Mouse (Mus musculus) hindbrain, embryonic 11.5 days (tissue): ENCODE results near the gene Egfl7. TPM values are rescaled to one million over a fixed set of nuclear protein-coding genes. Genes with fewer than 3 reads are reported as not detected.

Source experiments
- ATAC-seq: fragments of 200-750 bp; cut with Nextera tagmentation; 2 replicates; pipeline ENCODE4 v1.8.0; 2017; ENCODE audit warnings: mild to moderate bottlenecking, moderate TSS enrichment, moderate library complexity; ENCODE audit not compliant: low FRiP score
- DNase-seq: peaks from one replicate; pipeline ENCODE4 v3.0.0-alpha.2; 2015; ENCODE audit warnings: low spot score
- H3K27ac ChIP-seq: fragments of 300-500 bp; sonication (generic); 2 replicates; pipeline ENCODE4 v1.5.1; 2014; ENCODE audit warnings: mild to moderate bottlenecking, low read depth, low read length
- H3K27me3 ChIP-seq: fragments of 300-500 bp; sonication (generic); 2 replicates; pipeline ENCODE4 v1.6.1; 2014; ENCODE audit warnings: mild to moderate bottlenecking, low read length, moderate library complexity, mixed read lengths; ENCODE audit not compliant: control insufficient read depth, insufficient read depth
- H3K36me3 ChIP-seq: fragments of 300-500 bp; sonication (generic); 2 replicates; pipeline ENCODE4 v1.6.1; 2014; ENCODE audit warnings: mild to moderate bottlenecking, low read length, moderate library complexity, mixed read lengths; ENCODE audit not compliant: control insufficient read depth, insufficient read depth
- H3K4me1 ChIP-seq: fragments of 300-500 bp; sonication (generic); replicated peaks from 2 replicates; pipeline ENCODE4 v1.6.1; 2014; ENCODE audit warnings: low read length, mixed read lengths; ENCODE audit not compliant: control insufficient read depth, insufficient read depth
- H3K4me2 ChIP-seq: fragments of 300-500 bp; sonication (generic); replicated peaks from 2 replicates; pipeline ENCODE4 v1.6.1; 2014; ENCODE audit warnings: mild to moderate bottlenecking, low read depth, low read length
- H3K4me3 ChIP-seq: fragments of 300-500 bp; sonication (generic); 2 replicates; pipeline ENCODE4 v1.5.1; 2014; ENCODE audit warnings: low read depth, low read length
- H3K9ac ChIP-seq: fragments of 300-500 bp; sonication (generic); 2 replicates; pipeline ENCODE4 v1.6.1; 2014; ENCODE audit warnings: low read depth, low read length
- H3K9me3 ChIP-seq: fragments of 300-500 bp; sonication (generic); 2 replicates; pipeline ENCODE4 v1.6.1; 2016; ENCODE audit warnings: low read length; ENCODE audit not compliant: control insufficient read depth
- WGBS: fragments of 180-500 bp; shearing (Covaris S2); extraction: QIAGEN DNeasy Blood & Tissue Kit; methylation state at CpG from one replicate; pipeline ENCODE4 v1.1.7; 2014; 5-methylcytosine and 5-hydroxymethylcytosine counted together
- polyA plus RNA-seq: library from polyadenylated mRNA; unstranded; fragments of >200 nt; fragmentation: Nextera tagmentation; extraction: Ambion mirVana; gene quantifications from 2 replicates; pipeline ENCODE4 v1.2.1, GENCODE M21; 2014

Egfl7 gene
- polyA plus RNA-seq, 1 experiment from 2014 or later, result 65.2 TPM

- DNase-seq (no peak), ATAC-seq (no peak)
- H3K36me3 ChIP-seq, result no peaks in the 10 kb centered on the region
- WGBS, result 76% methylated on average over 4 of the region's 4 CpGs
- H3K4me1 ChIP-seq, result peaks cover 18% of the 10 kb centered on the region
- H3K27ac ChIP-seq, result no peak overlapping the region
- no peaks in the 10 kb centered on the region for H3K27me3 ChIP-seq
- no peak overlapping the region for H3K9ac ChIP-seq
- no peak overlapping the region for H3K4me3 ChIP-seq
- no peak overlapping the region for H3K4me2 ChIP-seq
- no peaks in the 10 kb centered on the region for H3K9me3 ChIP-seq
Observed at GRCm38 (mm10) chr2:26543155-26543554, 36.7 kb upstream of the Egfl7 start.

DNA sequence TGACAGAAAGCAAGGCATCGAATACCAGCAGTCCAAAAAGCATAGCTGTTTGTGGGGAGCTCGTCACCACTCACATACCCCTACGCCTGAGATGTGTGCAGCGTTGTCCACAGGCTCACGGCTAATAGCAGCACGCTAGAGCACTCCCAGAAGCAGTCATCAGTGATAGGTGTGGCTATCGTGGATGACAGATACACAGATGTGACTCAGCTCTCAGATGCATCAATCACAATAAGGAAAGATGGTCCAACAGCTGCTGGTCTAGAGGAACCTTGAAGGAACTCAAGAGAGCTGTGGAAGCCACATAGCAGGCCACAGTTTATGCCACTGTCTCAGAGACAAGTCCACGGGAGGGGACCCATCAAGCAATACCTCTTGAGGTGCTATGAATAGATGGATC is 36.0 kb upstream of the Egfl7 start:
- DNase-seq (no peak), ATAC-seq (no peak)
- Histone ChIP-seq H3K9ac (no peak overlapping the region), H3K4me3 (no peak overlapping the region), H3K4me1 (peaks cover 17% of the 10 kb centered on the region), H3K36me3 (no peaks in the 10 kb centered on the region), H3K27ac (no peak overlapping the region), H3K4me2 (no peak overlapping the region), H3K9me3 (no peaks in the 10 kb centered on the region), H3K27me3 (no peaks in the 10 kb centered on the region)
- 89% methylated on average over 8 of the region's 8 CpGs for WGBS

DNA sequence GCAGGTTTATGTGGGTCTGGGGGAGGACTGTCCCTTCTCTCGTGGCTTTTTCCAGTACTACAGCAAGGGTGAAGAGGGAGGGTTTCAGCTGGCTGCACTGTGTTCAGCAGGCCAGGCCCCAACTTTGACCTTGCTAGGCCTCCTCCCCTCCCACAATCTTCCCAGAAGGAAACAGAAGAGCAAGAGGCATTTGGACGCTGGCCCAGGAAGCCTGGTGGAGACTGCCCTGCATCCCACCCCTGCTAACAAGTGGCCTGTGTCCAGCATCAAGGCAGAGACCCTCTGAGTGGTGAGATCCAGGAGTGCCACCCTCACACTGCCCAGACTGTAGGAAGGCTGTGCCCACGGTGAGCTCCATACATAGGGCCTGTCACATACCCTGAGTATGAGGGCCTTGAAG is 35.5 kb upstream of the Egfl7 start:
- no peak overlapping the region for H3K9ac ChIP-seq
- H3K27me3 ChIP-seq, result no peaks in the 10 kb centered on the region
- H3K4me3 ChIP-seq, result no peak overlapping the region
- no peak for DNase-seq
- no peak overlapping the region for H3K4me2 ChIP-seq
- H3K36me3 ChIP-seq, result no peaks in the 10 kb centered on the region
- no peak for ATAC-seq
- H3K4me1 ChIP-seq, result peaks cover 17% of the 10 kb centered on the region
- no peaks in the 10 kb centered on the region for H3K9me3 ChIP-seq
- no peak overlapping the region for H3K27ac ChIP-seq
- 72% methylated on average over 3 of the region's 3 CpGs for WGBS

GRCm38 (mm10) chr2:26547481-26547880 is 32.3 kb upstream of the Egfl7 start:
- no peak overlapping the region for H3K4me3 ChIP-seq
- no peak overlapping the region for H3K9ac ChIP-seq
- 22% methylated on average over 2 of the region's 2 CpGs for WGBS
- H3K36me3 ChIP-seq, result no peaks in the 10 kb centered on the region
- no peak for ATAC-seq
- peaks cover 7% of the 10 kb centered on the region; the same call in 1 of the 2 replicates for H3K4me1 ChIP-seq
- DNase-seq, result peak; percentile 39
- no peak overlapping the region for H3K27ac ChIP-seq
- no peak overlapping the region for H3K4me2 ChIP-seq
- H3K9me3 ChIP-seq, result no peaks in the 10 kb centered on the region
- H3K27me3 ChIP-seq, result no peaks in the 10 kb centered on the region

DNA sequence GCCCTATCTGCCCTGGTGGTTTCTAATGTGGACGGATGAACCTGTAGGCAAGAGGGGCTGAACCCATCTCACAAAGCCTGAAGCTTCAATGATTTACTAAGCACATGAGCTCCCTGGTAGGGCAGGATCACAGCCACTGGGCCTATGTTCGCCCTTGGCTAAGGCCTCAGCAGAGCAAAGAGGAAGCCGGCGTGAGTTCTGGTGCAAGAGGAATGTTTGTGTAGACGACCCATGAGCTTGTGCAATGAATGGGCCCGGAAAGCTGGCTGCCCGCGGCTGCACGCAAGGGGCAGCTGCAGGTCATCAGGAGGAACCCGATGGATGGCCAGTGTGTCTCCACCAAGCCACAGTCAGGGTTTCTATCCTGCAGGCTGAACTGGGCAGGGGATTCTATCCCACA is 30.0 kb upstream of the Egfl7 start:
- Histone ChIP-seq H3K4me2 (no peak overlapping the region), H3K27ac (no peak overlapping the region), H3K9ac (no peak overlapping the region), H3K36me3 (no peaks in the 10 kb centered on the region), H3K9me3 (no peaks in the 10 kb centered on the region), H3K27me3 (no peaks in the 10 kb centered on the region), H3K4me1 (peaks cover 7% of the 10 kb centered on the region; the same call in 1 of the 2 replicates), H3K4me3 (no peak overlapping the region)
- DNase-seq, result no peak
- 80% methylated on average over 10 of the region's 10 CpGs for WGBS
- ATAC-seq, result no peak

DNA sequence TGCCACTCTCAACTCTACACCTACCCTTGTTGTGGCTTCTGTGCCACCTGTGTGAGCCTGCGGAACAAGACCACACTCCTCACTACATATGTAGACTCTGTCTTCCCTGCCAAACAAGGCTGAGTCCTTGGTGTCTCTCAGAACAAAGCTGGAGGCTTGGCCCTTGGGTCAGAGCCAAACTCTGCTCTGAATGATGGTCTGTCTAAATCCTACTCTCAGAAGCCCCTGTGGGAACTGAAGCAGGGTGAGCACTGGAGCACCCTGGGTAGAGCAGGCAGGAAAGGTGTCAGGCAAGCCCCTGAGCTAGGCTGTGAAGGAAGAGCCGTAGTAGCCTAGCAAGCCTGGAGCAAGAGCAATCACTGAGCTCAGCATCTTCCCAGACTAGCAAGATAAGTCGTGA is 29.6 kb upstream of the Egfl7 start:
- no peaks in the 10 kb centered on the region for H3K36me3 ChIP-seq
- H3K4me2 ChIP-seq, result no peak overlapping the region
- no peak for ATAC-seq
- H3K9ac ChIP-seq, result no peak overlapping the region
- no peak overlapping the region for H3K4me3 ChIP-seq
- no peak overlapping the region for H3K27ac ChIP-seq
- peaks cover 7% of the 10 kb centered on the region; the same call in 1 of the 2 replicates for H3K4me1 ChIP-seq
- H3K27me3 ChIP-seq, result no peaks in the 10 kb centered on the region
- H3K9me3 ChIP-seq, result no peaks in the 10 kb centered on the region
- WGBS, result 79% methylated on average over 3 of the region's 3 CpGs
- no peak for DNase-seq

DNA sequence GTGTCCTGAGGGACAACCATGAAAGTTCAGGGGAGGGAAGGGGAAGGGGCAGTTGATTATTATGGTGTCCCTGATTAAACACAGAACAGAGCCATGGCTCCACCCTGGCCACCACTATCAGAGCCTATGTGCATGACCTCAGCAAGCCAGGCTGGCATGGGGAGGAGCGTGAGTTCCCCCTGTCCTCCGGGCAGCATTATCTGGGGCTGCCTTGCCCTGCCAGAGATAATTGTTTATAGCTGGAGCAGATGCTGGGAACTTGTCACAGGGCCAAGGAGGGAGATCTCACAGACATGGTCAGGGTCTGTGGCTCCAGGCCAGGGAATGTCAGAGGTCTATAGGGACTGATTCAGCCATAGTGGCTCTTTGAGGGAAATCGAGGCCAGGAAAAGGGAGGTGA is 29.0 kb upstream of the Egfl7 start:
- Histone ChIP-seq H3K4me3 (no peak overlapping the region), H3K9me3 (no peaks in the 10 kb centered on the region), H3K27me3 (no peaks in the 10 kb centered on the region), H3K4me2 (no peak overlapping the region), H3K36me3 (no peaks in the 10 kb centered on the region), H3K9ac (no peak overlapping the region), H3K4me1 (peaks cover 7% of the 10 kb centered on the region; the same call in 1 of the 2 replicates), H3K27ac (no peak overlapping the region)
- WGBS, result 93% methylated on average over 3 of the region's 3 CpGs
- DNase-seq, result no peak
- no peak for ATAC-seq

DNA sequence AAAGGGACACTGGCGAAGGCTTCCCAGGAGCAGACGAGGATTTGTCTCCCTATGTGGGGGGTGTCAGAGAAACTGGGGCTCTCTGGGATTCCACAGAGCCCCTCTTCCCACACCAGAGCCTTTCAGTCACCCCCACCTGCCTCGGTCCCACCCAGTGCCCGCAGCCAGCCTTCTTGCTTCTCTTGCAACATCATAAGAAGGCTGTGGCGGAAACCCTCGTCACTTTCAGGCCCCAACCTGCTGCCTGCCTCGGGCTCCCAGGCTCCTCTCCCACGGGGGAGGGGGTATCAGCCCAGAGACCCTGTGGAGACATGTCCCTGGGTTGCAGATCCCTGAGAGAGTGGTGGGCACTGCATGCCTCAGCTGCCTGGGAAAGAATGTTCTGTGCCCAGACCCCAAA is 28.4 kb upstream of the Egfl7 start:
- H3K4me2 ChIP-seq, result no peak overlapping the region
- H3K27ac ChIP-seq, result no peak overlapping the region
- H3K27me3 ChIP-seq, result no peaks in the 10 kb centered on the region
- H3K36me3 ChIP-seq, result no peaks in the 10 kb centered on the region
- no peak overlapping the region for H3K4me3 ChIP-seq
- H3K9ac ChIP-seq, result no peak overlapping the region
- H3K4me1 ChIP-seq, result peaks cover 7% of the 10 kb centered on the region; the same call in 1 of the 2 replicates
- WGBS, result 78% methylated on average over 8 of the region's 8 CpGs
- H3K9me3 ChIP-seq, result no peaks in the 10 kb centered on the region
- DNase-seq (no peak), ATAC-seq (no peak)

- no peaks in the 10 kb centered on the region for H3K36me3 ChIP-seq
- no peak overlapping the region for H3K4me2 ChIP-seq
- H3K27ac ChIP-seq, result no peak overlapping the region
- H3K9ac ChIP-seq, result no peak overlapping the region
- WGBS, result 90% methylated on average over 2 of the region's 2 CpGs
- no peak for ATAC-seq
- DNase-seq, result no peak
- no peaks in the 10 kb centered on the region for H3K27me3 ChIP-seq
- H3K9me3 ChIP-seq, result no peaks in the 10 kb centered on the region
- H3K4me3 ChIP-seq, result no peak overlapping the region
- H3K4me1 ChIP-seq, result peaks cover 7% of the 10 kb centered on the region; the same call in 1 of the 2 replicates
Observed at GRCm38 (mm10) chr2:26552066-26552465, 27.7 kb upstream of the Egfl7 start.
